Mouse (Mus musculus): ENCODE data around the gene Pmepa1. TPM values are rescaled to one million over a fixed set of nuclear protein-coding genes. Genes with fewer than 3 reads are reported as not detected.

The Pmepa1 gene
- total and polyA plus RNA-seq, 3 experiments = not detected

DNA sequence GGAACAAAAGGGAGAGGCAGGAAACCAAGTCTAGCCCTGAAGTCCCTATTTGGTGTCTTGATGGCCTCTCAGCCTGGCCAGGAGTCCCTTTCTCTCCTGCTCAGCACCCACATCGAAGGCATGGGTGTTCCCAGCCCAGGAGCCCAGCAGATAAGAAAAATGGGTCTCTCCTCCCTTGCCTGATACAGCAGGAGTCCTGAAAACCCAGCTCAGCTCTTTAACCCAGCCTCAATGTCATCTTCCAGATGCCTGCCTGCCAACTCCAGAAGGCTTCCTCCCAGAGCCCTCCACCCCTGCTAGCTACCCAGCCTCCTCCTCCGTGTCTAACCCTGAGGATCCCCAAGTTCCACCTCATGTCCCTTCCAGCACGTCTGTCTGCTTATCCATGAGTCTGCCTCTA is 59.1 kb downstream of the Pmepa1 start:
- no peak for DNase-seq (ENCODE audit: low read depth, low spot score)
- Histone ChIP-seq H3K4me1 (ENCODE audit: control insufficient read depth in 1 of 2, insufficient read depth in 2 of 2, low read length in 2 of 2) (no peaks in the 10 kb centered on the region), H3K27ac (ENCODE audit: control insufficient read depth, low read depth, low read length) (no peak overlapping the region), H3K36me3 (ENCODE audit: control insufficient read depth in 1 of 2, insufficient read depth in 2 of 2, low read length in 2 of 2) (no peaks in the 10 kb centered on the region), H3K9me3 (replicated peaks; ENCODE audit: insufficient read depth, low read length) (no peaks in the 10 kb centered on the region), H3K79me2 (ENCODE audit: control insufficient read depth, insufficient read depth, low read length, poor library complexity) (no peaks in the 10 kb centered on the region), H3K27me3 (ENCODE audit: control insufficient read depth in 1 of 2, insufficient read depth in 2 of 2, low read length in 2 of 2) (no peaks in the 10 kb centered on the region), H3K9ac (ENCODE audit: control insufficient read depth, low read depth, low read length, poor library complexity, severe bottlenecking) (no peak overlapping the region), H3K4me3 (ENCODE audit: control insufficient read depth in 1 of 2, insufficient read depth in 1 of 2, low read depth in 2 of 2, low read length in 2 of 2) (no peak overlapping the region)
- TF ChIP-seq UBTF (IDR thresholded peaks at IDR 0.05; ENCODE audit: borderline replicate concordance, insufficient read depth, low read depth, low read length) = no peak
- no peak for TF ChIP-seq KAT2A (conservative IDR thresholded peaks at IDR 0.05; ENCODE audit: low read depth, low read length)
- TF ChIP-seq ZC3H11A (IDR thresholded peaks at IDR 0.05; ENCODE audit: low read depth, low read length) = no peak
- no peak for TF ChIP-seq E2F4 (IDR thresholded peaks at IDR 0.05; ENCODE audit: borderline replicate concordance, low read depth, low read length)
- no peak for TF ChIP-seq NRF1 (IDR thresholded peaks at IDR 0.05; ENCODE audit: insufficient read depth, low read depth, low read length, poor library complexity, severe bottlenecking)
- TF ChIP-seq MXI1 (IDR thresholded peaks at IDR 0.05; ENCODE audit: low read depth, low read length) = no peak

DNA sequence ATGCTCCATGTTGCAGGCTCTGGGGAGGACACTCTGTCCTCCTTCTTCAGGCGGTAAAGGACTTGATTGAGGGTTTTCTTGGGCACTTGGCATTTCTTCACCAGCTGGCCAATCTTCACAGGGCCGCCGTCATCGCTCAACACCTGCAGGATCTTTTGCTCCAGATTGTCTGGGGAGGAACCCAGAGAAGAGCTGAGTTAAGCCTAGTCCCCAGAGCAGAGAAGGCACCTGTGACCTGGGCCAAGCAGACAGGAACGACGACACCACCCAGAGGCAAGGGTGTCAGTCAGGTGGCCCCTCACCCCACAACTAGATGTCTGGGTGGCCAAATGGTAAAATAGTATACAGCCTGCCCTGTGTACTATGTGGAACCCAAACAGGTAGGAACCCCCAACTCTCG is 59.5 kb downstream of the Pmepa1 start:
- Histone ChIP-seq H3K9me3 (replicated peaks; ENCODE audit: insufficient read depth, low read length) (no peaks in the 10 kb centered on the region), H3K27me3 (ENCODE audit: control insufficient read depth in 1 of 2, insufficient read depth in 2 of 2, low read length in 2 of 2) (no peaks in the 10 kb centered on the region), H3K36me3 (ENCODE audit: control insufficient read depth in 1 of 2, insufficient read depth in 2 of 2, low read length in 2 of 2) (no peaks in the 10 kb centered on the region), H3K4me1 (ENCODE audit: control insufficient read depth in 1 of 2, insufficient read depth in 2 of 2, low read length in 2 of 2) (no peaks in the 10 kb centered on the region), H3K4me3 (ENCODE audit: control insufficient read depth in 1 of 2, insufficient read depth in 1 of 2, low read depth in 2 of 2, low read length in 2 of 2) (no peak overlapping the region), H3K9ac (ENCODE audit: control insufficient read depth, low read depth, low read length, poor library complexity, severe bottlenecking) (no peak overlapping the region), H3K27ac (ENCODE audit: control insufficient read depth, low read depth, low read length) (no peak overlapping the region), H3K79me2 (ENCODE audit: control insufficient read depth, insufficient read depth, low read length, poor library complexity) (no peaks in the 10 kb centered on the region)
- DNase-seq (ENCODE audit: low read depth, low spot score) = no peak
- TF ChIP-seq ETS1 (IDR thresholded peaks at IDR 0.05; ENCODE audit: low read depth, low read length) (no peak), NELFE (IDR thresholded peaks at IDR 0.05; ENCODE audit: low read depth, low read length) (no peak), MYC (IDR thresholded peaks at IDR 0.05; ENCODE audit: low read depth, low read length) (no peak), KAT2A (conservative IDR thresholded peaks at IDR 0.05; ENCODE audit: low read depth, low read length) (no peak), TAL1 (IDR thresholded peaks at IDR 0.05; ENCODE audit: low read length) (no peak), CTCF (IDR thresholded peaks at IDR 0.05 in 2 of 3, conservative IDR thresholded peaks at IDR 0.05 in 1 of 3; ENCODE audit: control insufficient read depth in 1 of 3, insufficient read depth in 1 of 3, low read depth in 2 of 3, low read length in 3 of 3, poor library complexity in 1 of 3, severe bottlenecking in 1 of 3) (no peak), POLR2AphosphoS2 (IDR thresholded peaks at IDR 0.05; ENCODE audit: low read length) (no peak)

DNA sequence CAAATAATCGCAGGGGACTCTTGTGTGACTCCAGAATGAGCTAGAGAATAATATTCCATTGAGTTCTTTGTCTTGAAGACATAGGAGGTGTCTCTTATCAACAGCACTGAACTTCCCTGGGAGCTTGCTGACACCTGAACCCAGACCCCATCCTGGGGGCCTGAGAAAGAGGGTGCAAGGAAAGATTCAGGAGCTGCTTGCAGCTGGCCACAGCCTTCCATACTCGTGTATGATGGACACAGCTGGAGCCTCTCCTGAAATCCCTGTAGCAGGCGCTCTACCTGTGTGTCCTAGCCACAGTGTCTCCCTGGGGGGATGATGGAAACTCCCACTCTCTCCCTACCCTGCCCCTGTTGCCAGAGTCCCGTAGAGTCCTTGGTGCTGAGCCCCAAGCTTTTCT is 64.1 kb downstream of the Pmepa1 start:
- Histone ChIP-seq H3K36me3 (ENCODE audit: control insufficient read depth in 1 of 2, insufficient read depth in 2 of 2, low read length in 2 of 2) (no peaks in the 10 kb centered on the region), H3K27me3 (ENCODE audit: control insufficient read depth in 1 of 2, insufficient read depth in 2 of 2, low read length in 2 of 2) (no peaks in the 10 kb centered on the region)

More for the DNA sequence above, 64.1 kb downstream of the Pmepa1 start:
- H3K9ac ChIP-seq (ENCODE audit: control insufficient read depth, low read depth, low read length, poor library complexity, severe bottlenecking) = no peak overlapping the region
- no peaks in the 10 kb centered on the region for H3K9me3 ChIP-seq (replicated peaks; ENCODE audit: insufficient read depth, low read length)
- no peaks in the 10 kb centered on the region for H3K4me1 ChIP-seq (ENCODE audit: control insufficient read depth in 1 of 2, insufficient read depth in 2 of 2, low read length in 2 of 2)
- no peaks in the 10 kb centered on the region for H3K79me2 ChIP-seq (ENCODE audit: control insufficient read depth, insufficient read depth, low read length, poor library complexity)
- H3K27ac ChIP-seq (ENCODE audit: control insufficient read depth, low read depth, low read length) = no peak overlapping the region
- no peak for TF ChIP-seq ZMIZ1 (IDR thresholded peaks at IDR 0.05; ENCODE audit: low read depth, low read length)
- no peak for TF ChIP-seq ZC3H11A (IDR thresholded peaks at IDR 0.05; ENCODE audit: low read depth, low read length)
- TF ChIP-seq ELF1 (IDR thresholded peaks at IDR 0.05; ENCODE audit: low read depth, low read length) = no peak
- no peak for TF ChIP-seq POLR2AphosphoS2 (IDR thresholded peaks at IDR 0.05; ENCODE audit: low read length)
- no peak for DNase-seq (ENCODE audit: low read depth, low spot score)
- no peak overlapping the region for H3K4me3 ChIP-seq (ENCODE audit: control insufficient read depth in 1 of 2, insufficient read depth in 1 of 2, low read depth in 2 of 2, low read length in 2 of 2)

All from MEL (cell line).